Mouse (Mus musculus): ENCODE data around the gene Apol8.

GRCm38 (mm10) chr15:77797609-77798411, 41.0 kb upstream of the Apol8 start:
- TF ChIP-seq CTCF (IDR thresholded peaks at IDR 0.05; ENCODE audit: extremely low read depth, insufficient read depth, low read length), result no peak
- TF ChIP-seq POLR2A (IDR thresholded peaks at IDR 0.05; ENCODE audit: extremely low read depth, insufficient read depth, low read length), result no peak
